Comparison of ENCODE assay signal across 18 mouse cellular contexts in genomic region chr10:62326002-62326401, GRCm38 (mm10). TPM values are rescaled to one million over a fixed set of nuclear protein-coding genes. Genes with fewer than 3 reads are reported as not detected.
DNase-seq lines count a peak whose midpoint lies in the region; ATAC-seq and TF ChIP-seq lines count a peak whose summit lies in the region.
"Had no signal": no experiment of that assay in that cellular context is flagged by ENCODE, and none has a peak within 500 bp of the region (broad histone marks: within the 10 kb centered on the region; RNA-seq: fewer than 3 reads in every experiment).

No protein-coding gene starts in this region.

- H3K9ac ChIP-seq in liver, embryonic 14.5 days (replicated peaks): peak overlapping the region; percentile 7
- no peak overlapping the region for H3K9ac ChIP-seq in intestine, postnatal 0 days (ENCODE audit: low read depth, low read length)
- H3K9ac ChIP-seq: embryonic facial prominence, embryonic 15.5 days; forebrain, embryonic 13.5 days; limb, embryonic 12.5 days; midbrain, embryonic 13.5 days; stomach, embryonic 15.5 days had no signal

- ATAC-seq in erythroblast, adult 5-6 weeks (replicated peaks; ENCODE audit: low FRiP score, poor library complexity, severe bottlenecking): no peak
- ATAC-seq in liver, embryonic 14.5 days (ENCODE audit: insufficient read depth): no peak
- no peak for ATAC-seq in megakaryocyte progenitor cell, adult 5-6 weeks (replicated peaks; ENCODE audit: poor library complexity)
- ATAC-seq in intestine, postnatal 0 days: no peak
- ATAC-seq: forebrain, embryonic 13.5 days; midbrain, embryonic 13.5 days had no signal

- H3K4me1 ChIP-seq in erythroblast, embryonic 14.5 days (ENCODE audit: control insufficient read depth): peaks cover 89% of the 10 kb centered on the region
- H3K4me1 ChIP-seq in thymus, adult 2 months (replicated peaks; ENCODE audit: control insufficient read depth, insufficient read depth, low read length): peaks cover 33% of the 10 kb centered on the region
- peaks cover 37 to 64% of the 10 kb centered on the region in 2 experiments for H3K4me1 ChIP-seq in liver, embryonic 14.5 days (replicated peaks; ENCODE audit: control insufficient read depth in 2 of 2, insufficient read depth in 2 of 2, low read length in 1 of 2)
- no peaks in the 10 kb centered on the region for H3K4me1 ChIP-seq in intestine, postnatal 0 days (replicated peaks; ENCODE audit: control insufficient read depth, insufficient read depth, low read length)
- H3K4me1 ChIP-seq: forebrain, embryonic 13.5 days; stomach, embryonic 15.5 days had no signal

- DNase-seq in thymus, adult 2 months: no peak
- DNase-seq in thymus, adult 18-20 months: no peak
- DNase-seq in liver, embryonic 14.5 days (ENCODE audit: low read depth in 3 of 3, low spot score in 3 of 3): no peak
- DNase-seq: B cell, adult 2 months; heart, postnatal 4 days; right cerebral cortex, adult 18-20 months; thymus, postnatal 14 days had no signal

- peak overlapping the region; percentile 66 for H3K4me3 ChIP-seq in erythroblast, embryonic 14.5 days (replicated peaks)
- no peak overlapping the region for H3K4me3 ChIP-seq in thymus, adult 2 months (ENCODE audit: control insufficient read depth, insufficient read depth, low read length)
- peak overlapping the region; percentile 50 to 80 for H3K4me3 ChIP-seq in liver, embryonic 14.5 days (ENCODE audit: insufficient read depth in 1 of 2, low read depth in 2 of 2, low read length in 2 of 2)
- no peak overlapping the region for H3K4me3 ChIP-seq in intestine, postnatal 0 days (ENCODE audit: low read depth, low read length)
- H3K4me3 ChIP-seq: embryonic facial prominence, embryonic 15.5 days; forebrain, embryonic 13.5 days; layer of hippocampus, adult 2 months; limb, embryonic 12.5 days; midbrain, embryonic 13.5 days; myocyte; stomach, embryonic 15.5 days had no signal

- no peaks in the 10 kb centered on the region for H3K27me3 ChIP-seq in erythroblast, embryonic 14.5 days (ENCODE audit: control insufficient read depth)
- no peaks in the 10 kb centered on the region for H3K27me3 ChIP-seq in thymus, adult 2 months (ENCODE audit: control insufficient read depth, insufficient read depth, low read length)
- no peaks in the 10 kb centered on the region for H3K27me3 ChIP-seq in liver, embryonic 14.5 days (ENCODE audit: control insufficient read depth, insufficient read depth, low read length)
- H3K27me3 ChIP-seq in intestine, postnatal 0 days (replicated peaks; ENCODE audit: control insufficient read depth, insufficient read depth, low read length): no peaks in the 10 kb centered on the region
- H3K27me3 ChIP-seq: embryonic facial prominence, embryonic 15.5 days; forebrain, embryonic 13.5 days; limb, embryonic 12.5 days; midbrain, embryonic 13.5 days; stomach, embryonic 15.5 days had no signal

- peaks cover 9% of the 10 kb centered on the region for H3K9me3 ChIP-seq in erythroblast, embryonic 14.5 days (ENCODE audit: control insufficient read depth, low read length)
- H3K9me3 ChIP-seq in liver, embryonic 14.5 days (ENCODE audit: control insufficient read depth, low read length): no peaks in the 10 kb centered on the region
- H3K9me3 ChIP-seq in intestine, postnatal 0 days (ENCODE audit: control insufficient read depth): no peaks in the 10 kb centered on the region
- H3K9me3 ChIP-seq: embryonic facial prominence, embryonic 15.5 days; forebrain, embryonic 13.5 days; limb, embryonic 12.5 days; midbrain, embryonic 13.5 days; stomach, embryonic 15.5 days had no signal

- H3K27ac ChIP-seq in thymus, adult 2 months (ENCODE audit: control insufficient read depth, insufficient read depth, low read length): 0 out of 2 replicates have a peak overlapping the region, but pooled peaks have one; percentile 42
- peak overlapping the region; percentile 5; the same call in 1 of the 2 replicates for H3K27ac ChIP-seq in liver, embryonic 14.5 days
- no peak overlapping the region for H3K27ac ChIP-seq in intestine, postnatal 0 days (ENCODE audit: low read depth, low read length)
- H3K27ac ChIP-seq: embryonic facial prominence, embryonic 15.5 days; forebrain, embryonic 13.5 days; limb, embryonic 12.5 days; midbrain, embryonic 13.5 days; stomach, embryonic 15.5 days had no signal

- TF ChIP-seq EP300 in liver, embryonic 14.5 days (IDR thresholded peaks at IDR 0.05; ENCODE audit: low read depth): no peak

- no peak for TF ChIP-seq POLR2A in thymus, adult 2 months (IDR thresholded peaks at IDR 0.05; ENCODE audit: control insufficient read depth, extremely low read depth, insufficient read depth, low read length, poor library complexity)

- H3K4me2 ChIP-seq in liver, embryonic 14.5 days (ENCODE audit: low read depth): peak overlapping the region; percentile 71
- no peak overlapping the region for H3K4me2 ChIP-seq in intestine, postnatal 0 days (replicated peaks; ENCODE audit: low read depth)
- H3K4me2 ChIP-seq: embryonic facial prominence, embryonic 15.5 days; forebrain, embryonic 13.5 days; limb, embryonic 12.5 days; midbrain, embryonic 13.5 days; stomach, embryonic 15.5 days had no signal

- H3K36me3 ChIP-seq in erythroblast, embryonic 14.5 days (ENCODE audit: control insufficient read depth): peaks cover 82% of the 10 kb centered on the region
- no peaks in the 10 kb centered on the region for H3K36me3 ChIP-seq in thymus, adult 2 months (ENCODE audit: control insufficient read depth, insufficient read depth, low read length)
- no peaks in the 10 kb centered on the region; the same call in 1 of the 2 replicates for H3K36me3 ChIP-seq in liver, embryonic 14.5 days (replicated peaks; ENCODE audit: control insufficient read depth, insufficient read depth, low read depth)
- no peaks in the 10 kb centered on the region for H3K36me3 ChIP-seq in intestine, postnatal 0 days (ENCODE audit: control insufficient read depth, insufficient read depth)
- H3K36me3 ChIP-seq: embryonic facial prominence, embryonic 15.5 days; limb, embryonic 12.5 days; midbrain, embryonic 13.5 days; stomach, embryonic 15.5 days had no signal

- WGBS in thymus, adult 2 months: 53% methylated on average over 8 of the region's 8 CpGs
- WGBS in liver, embryonic 14.5 days (ENCODE audit: insufficient replicate concordance): 67% methylated on average over 8 of the region's 8 CpGs
- WGBS in intestine, postnatal 0 days: 96% methylated on average over 8 of the region's 8 CpGs

- no peak for TF ChIP-seq CTCF in thymus, adult 2 months (IDR thresholded peaks at IDR 0.05; ENCODE audit: borderline replicate concordance, control insufficient read depth, extremely low read depth, insufficient read depth, low read length, poor library complexity)
- no peak for TF ChIP-seq CTCF in liver, embryonic 14.5 days (IDR thresholded peaks at IDR 0.05; ENCODE audit: low read depth)
- no peak for TF ChIP-seq CTCF in intestine, postnatal 0 days (IDR thresholded peaks at IDR 0.05; ENCODE audit: low read depth)

RNA-seq across cellular contexts. Expression of gene Hk1, which starts 53.7 kb away (rescaled TPM):
- 47.9 and 53.6 TPM in 2 replicates for polyA plus RNA-seq in erythroblast, embryonic 14.5 days (2012)
- 35.5 and 52.0 TPM in 2 replicates for total RNA-seq in erythroblast, adult 5-6 weeks (2015; ENCODE audit: low replicate concordance)
- 105 and 158 TPM in 2 replicates for total RNA-seq in erythroblast, adult 5-6 weeks (2017; ENCODE audit: low replicate concordance)
- 52.1 and 55.5 TPM in 2 replicates for polyA plus RNA-seq in thymus, adult 2 months (2012; rRNA removed)
- polyA plus RNA-seq in liver, embryonic 14.5 days (2012; rRNA removed): 40.8 and 56.1 TPM in 2 replicates
- polyA plus RNA-seq in liver, embryonic 14.5 days (2014; fragmentation: Nextera tagmentation; extraction: Ambion mirVana): 54.2 and 58.7 TPM in 2 replicates
- total RNA-seq in megakaryocyte progenitor cell, adult 5-6 weeks (2015): 30.9 and 37.2 TPM in 2 replicates
- 86.2 and 116 TPM in 2 replicates for total RNA-seq in megakaryocyte progenitor cell, adult 5-6 weeks (2017)
- 10.1 and 11.1 TPM in 2 replicates for polyA plus RNA-seq in intestine, postnatal 0 days (2015; fragmentation: Nextera tagmentation; extraction: Ambion mirVana)

Comparison
In these comparisons a context has a peak if more than half of its experiments do, and no peak if none do; other contexts are left out.
1. H3K4me3 ChIP-seq: peak in erythroblast, embryonic 14.5 days (single experiment) and liver, embryonic 14.5 days (2 of 2); none in thymus, adult 2 months (single experiment) and intestine, postnatal 0 days (single experiment).